Mouse (Mus musculus) R1 (cell line): ENCODE data around the gene Hoxa6.

Experiments
- DNase-seq: peaks from one replicate; pipeline ENCODE4 v3.0.0-alpha.2; 2018; ENCODE audit warnings: low read depth, low spot score

Gene Hoxa6

DNA sequence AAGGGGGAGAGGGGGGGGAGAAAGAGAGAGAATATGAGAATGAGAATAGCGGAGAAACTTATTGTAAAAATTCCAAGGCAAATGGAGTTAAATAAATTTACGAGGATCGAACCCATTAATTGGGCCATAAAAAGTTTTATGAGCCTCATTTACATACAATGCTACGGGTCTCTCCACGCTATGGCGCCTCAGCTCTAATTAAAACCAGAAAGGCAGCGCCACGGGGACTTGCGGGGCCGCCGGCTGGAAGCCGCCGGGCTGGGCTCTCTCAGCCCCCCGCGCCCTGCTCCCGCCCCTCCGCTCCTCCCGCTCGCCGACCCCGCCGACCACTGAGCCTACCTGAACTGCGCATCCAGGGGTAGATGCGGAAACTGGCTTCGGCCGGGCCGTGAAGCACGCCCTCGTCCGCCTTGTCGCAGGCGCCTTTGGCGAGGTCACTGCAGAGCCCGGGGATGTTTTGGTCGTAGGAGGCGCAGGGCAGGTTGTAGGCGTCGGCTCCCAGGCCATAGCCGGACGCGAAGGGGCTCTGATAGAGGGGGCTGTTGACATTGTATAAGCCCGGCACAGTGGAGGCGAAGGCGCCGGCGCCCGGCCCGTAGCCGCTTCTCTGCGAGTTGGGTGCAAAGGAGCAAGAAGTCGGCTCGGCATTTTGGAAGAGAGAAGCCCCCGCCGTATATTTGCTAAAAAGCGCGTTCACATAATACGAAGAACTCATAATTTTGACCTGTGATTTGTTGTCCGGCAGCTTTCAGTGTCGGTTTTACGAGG lies 8.4 kb upstream of the Hoxa6 start:
- DNase-seq, result no peak

DNA sequence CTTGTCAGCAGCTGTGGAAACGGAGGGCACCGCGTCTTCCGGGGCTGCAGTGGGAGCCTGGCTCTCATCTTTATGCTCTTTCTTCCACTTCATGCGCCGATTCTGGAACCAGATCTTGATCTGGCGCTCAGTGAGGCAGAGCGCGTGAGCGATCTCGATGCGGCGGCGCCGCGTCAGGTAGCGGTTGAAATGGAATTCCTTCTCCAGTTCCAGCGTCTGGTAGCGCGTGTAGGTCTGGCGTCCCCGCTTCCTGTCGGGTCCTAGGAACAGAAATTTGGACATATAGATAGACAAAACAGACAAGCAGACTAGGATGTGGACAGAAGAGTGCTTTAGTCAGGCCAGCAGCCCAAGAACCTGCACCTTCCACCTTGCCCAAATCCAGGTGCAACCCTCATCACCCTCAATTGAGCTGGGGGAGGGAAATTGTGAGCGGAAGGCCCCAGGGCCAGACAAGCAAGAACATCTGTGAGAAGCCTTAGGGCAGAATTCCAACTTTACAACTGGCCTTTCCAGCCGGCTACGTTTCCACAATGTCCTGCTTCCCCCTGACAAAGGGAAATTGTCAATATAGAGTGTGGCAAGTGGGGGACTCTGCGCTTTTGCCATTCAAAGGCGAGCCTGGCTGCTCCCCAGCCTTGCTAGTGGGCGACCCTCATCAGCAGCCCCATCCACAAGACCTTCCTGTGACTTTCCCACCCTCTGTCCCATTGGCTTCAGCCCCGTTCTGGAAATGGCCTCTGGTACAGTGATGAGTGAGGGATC lies 7.4 kb upstream of the Hoxa6 start:
- peak; percentile 40 for DNase-seq

DNA sequence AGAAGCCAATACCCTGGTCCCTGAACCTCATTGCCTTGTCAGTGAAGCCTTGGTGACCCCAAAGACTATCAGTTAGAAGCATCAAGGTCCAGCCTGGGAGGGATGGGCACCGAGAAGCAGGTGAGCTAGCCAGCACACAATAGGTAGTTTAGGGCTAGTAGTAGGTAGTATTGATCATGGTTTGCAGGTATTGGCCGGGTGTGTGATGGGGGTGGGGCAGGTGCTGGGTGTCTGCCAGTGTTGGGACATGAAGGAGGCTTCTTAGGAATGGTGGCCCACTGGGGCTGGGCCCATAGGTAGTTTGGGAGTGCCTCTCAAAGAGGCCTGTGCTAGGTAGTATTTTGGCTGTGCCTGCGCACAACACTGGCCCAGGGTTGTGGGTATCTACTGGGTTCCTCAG lies 6.5 kb upstream of the Hoxa6 start:
- DNase-seq, result no peak

DNA sequence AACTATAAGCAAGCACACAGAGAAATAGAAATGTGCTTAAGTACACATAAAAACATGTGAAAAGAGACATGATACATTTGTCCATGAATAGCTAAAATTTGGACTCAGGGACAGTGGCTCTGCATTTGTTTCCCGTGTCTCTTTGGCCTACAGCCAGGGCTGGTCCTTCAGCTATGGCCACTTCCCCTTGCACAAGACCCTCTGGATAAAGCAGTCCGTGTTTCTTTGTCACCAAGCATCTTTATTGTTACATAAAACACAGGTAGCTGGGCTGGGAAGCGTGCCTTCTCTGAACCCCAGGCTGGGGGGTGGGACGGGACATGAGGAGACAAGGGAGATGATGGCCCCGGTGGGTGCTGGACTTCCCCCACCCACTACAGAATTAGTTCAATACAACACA lies 5.7 kb upstream of the Hoxa6 start:
- DNase-seq, result no peak

GRCm38 (mm10) chr6:52213119-52213986 lies 4.8 kb upstream of the Hoxa6 start, which contains the start of the genes Hoxa3 and Gm28308:
Hoxa3 (minus strand) TSS chr6:52213336.
Gm28308 (minus strand) TSS chr6:52213339.
- no peak for DNase-seq

DNA sequence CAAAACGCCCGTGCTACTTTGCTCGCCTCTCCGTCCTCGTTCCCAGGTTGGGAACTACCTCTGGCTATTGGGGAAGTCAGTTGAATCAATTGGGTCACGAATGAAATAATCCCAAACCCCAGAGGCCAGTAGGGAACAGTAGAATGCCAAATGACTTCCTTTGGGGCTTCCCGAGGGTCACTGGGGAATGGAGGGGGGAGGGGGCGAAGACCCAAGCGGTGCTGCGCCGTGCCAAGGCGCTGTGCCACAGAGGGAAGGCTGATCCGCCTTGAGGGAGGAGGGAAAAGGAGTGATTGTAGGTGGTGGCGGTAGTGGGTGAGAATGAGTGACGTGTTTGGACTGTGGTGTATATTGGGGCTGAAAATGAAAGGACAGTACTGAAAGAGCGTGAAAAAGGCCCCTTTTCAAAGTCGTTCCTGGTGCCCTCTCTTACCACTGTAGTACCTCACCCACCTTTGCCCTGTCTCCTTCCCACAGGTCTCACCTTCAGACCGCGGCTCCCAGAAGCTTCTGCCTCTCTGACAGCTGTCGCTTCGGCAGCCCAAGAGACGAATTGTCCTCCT lies 4.1 kb upstream of the Hoxa6 start:
- DNase-seq, result peak; percentile 29

GRCm38 (mm10) chr6:52211961-52212360 lies 3.4 kb upstream of the Hoxa6 start:
- peak; percentile 33 for DNase-seq

- peak; percentile 79 for DNase-seq
Measured at GRCm38 (mm10) chr6:52211170-52211935, 2.8 kb upstream of the Hoxa6 start.

GRCm38 (mm10) chr6:52209685-52210046 lies 1.1 kb upstream of the Hoxa6 start:
- DNase-seq, result no peak

GRCm38 (mm10) chr6:52208868-52209684 lies 554 bp upstream of the Hoxa6 start:
- DNase-seq, result peak; percentile 43

DNA sequence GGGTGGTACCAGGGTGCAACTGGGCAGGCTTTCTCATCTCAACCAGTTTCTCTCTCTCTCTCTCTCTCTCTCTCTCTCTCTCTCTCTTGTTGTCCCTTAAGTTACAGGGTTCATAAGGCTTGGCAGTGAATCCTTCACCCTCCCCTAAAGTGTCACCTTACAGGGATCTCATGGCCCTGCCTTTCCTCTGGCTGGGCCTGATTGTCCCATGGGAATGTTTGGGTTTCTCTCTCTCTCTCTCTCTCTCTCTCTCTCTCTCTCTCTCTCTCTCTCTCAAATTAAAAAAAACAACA lies 892 bp downstream of the Hoxa6 start:
- no peak for DNase-seq

- DNase-seq, result no peak
Measured at GRCm38 (mm10) chr6:52206882-52207683, 1.4 kb downstream of the Hoxa6 start.

- DNase-seq, result peak; percentile 39
Measured at GRCm38 (mm10) chr6:52205638-52206621, 2.6 kb downstream of the Hoxa6 start.

GRCm38 (mm10) chr6:52205221-52205620 lies 3.3 kb downstream of the Hoxa6 start:
- peak; percentile 18 for DNase-seq

DNA sequence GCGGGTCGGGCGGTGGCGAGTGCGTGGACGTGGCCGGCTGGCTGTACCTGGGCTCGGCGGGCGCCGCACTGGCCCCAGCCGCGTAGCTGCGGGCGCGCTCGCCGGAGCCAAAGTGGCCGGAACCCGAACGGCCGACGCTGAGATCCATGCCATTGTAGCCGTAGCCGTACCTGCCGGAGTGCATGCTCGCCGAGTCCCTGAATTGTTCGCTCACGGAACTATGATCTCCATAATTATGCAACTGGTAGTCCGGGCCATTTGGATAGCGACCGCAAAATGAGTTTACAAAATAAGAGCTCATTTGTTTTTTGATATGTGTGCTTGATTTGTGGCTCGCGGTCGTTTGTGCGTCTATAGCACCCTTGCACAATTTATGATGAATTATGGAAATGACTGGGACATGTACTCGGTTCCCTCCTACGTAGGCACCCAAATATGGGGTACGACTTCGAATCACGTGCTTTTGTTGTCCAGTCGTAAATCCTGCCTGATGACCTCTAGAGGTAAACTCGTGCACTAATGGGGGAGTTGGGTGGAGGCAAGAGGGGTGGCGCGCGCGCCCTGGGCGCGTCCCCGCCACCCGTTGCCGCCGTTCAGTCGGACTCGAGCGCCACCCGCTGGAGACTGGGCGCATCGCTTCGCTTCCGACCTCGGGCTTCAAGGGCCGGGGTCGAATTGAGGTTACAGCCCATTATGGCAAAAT lies 4.3 kb downstream of the Hoxa6 start, which contains the start of gene Hoxa5:
Hoxa5 (minus strand) TSS at position 538 of the 703 bp plus-strand sequence.
- DNase-seq, result peak; percentile 93

DNA sequence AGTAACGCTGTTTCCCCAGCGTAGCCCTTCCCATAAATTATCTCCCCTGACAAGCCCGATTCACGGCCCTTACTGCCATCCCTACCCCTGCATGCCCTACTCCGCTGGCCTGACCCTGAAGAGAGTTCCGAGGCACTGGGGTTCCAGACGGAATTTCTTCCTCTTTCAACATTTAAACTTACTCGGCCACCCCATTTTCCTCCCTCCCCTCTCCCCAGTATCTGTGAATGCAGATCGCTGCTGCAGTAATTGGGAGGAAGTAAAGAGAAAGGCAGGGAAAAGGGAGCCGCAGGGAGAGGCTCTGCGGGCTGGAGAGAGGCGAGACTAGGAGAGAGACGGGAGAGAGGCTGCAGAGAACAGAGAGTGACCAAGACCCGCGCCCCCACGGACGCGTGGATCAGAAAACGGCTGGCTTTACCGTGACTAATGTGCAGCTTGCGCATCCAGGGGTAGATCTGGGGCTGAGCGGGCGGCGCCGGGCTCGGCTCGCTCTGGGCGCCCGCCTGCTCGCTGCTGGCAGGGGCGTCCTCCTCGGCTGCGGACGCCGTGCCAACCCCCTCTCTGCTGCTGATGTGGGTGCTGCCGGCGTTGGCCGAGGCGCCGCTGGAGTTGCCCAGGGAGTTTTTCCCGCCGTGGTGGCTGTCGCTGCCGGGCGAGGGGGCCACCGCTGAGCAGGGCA lies 5.0 kb downstream of the Hoxa6 start:
- DNase-seq, result peak; percentile 73

DNA sequence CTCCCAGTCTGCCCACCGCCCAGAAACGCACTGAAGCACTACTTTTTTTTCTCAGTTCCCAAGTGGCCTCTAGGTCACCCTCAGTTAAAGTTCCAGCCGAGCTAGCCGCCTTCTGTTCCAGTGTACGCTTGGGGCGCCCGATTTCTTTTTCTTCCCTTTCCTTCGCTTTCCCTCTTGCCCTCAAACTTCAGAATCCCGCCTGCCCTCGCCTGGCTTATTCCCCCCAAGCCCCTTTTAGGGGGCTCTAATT lies 5.5 kb downstream of the Hoxa6 start:
- DNase-seq, result peak; percentile 49
